Mouse (Mus musculus): ENCODE measurements at regions not wholly inside any gene's neighbourhood (a gene's known extent, or its start where the extent isn't known, plus 50 kb on each side); places are given as distances from the start of the nearest gene placed in this dataset.

DNA sequence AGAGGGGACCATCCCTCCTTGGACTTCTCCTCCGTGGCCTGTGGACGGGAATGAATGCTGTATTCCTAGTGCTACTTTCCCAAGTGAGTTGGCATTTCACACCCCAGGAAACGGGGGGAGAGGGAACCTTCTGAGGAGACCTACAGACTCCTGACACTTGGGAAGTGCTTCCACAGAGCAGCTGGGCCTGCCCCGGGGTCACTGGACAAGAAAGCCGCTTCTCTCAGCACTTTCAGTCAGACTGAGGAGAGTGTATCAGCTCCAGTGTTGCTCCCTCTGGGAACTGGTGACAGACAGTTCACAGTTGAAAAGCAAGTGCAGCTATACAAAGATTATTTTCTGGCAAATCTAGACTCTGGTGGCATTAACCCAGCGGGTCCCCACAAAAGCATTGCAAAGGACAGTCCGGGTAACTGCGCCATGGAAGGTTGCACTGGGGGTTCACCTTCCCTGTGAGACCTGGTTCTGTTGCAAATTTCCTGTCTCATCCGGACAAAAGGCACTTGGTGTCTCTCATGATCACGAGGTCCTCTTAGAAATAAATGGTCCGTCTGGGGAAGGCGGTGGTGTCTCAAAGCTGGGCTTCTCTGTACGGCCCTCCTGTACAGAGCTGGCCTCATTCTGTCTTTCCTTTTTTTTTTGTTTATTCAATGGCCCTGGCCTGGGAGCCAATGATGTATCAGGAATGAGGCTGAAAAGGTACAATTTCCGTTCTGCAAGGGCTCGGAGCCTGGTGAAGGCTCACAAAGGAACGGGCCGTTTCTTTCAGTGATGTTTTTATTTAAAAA, 207.1 kb downstream of the Snx10 start:
- Histone ChIP-seq H3K27ac (ENCODE audit: control insufficient read depth, low read depth, low read length) (no peak overlapping the region), H3K4me3 (ENCODE audit: control insufficient read depth in 1 of 2, insufficient read depth in 1 of 2, low read depth in 2 of 2, low read length in 2 of 2) (no peak overlapping the region), H3K9ac (ENCODE audit: control insufficient read depth, low read depth, low read length, poor library complexity, severe bottlenecking) (no peak overlapping the region), H3K4me1 (ENCODE audit: control insufficient read depth in 1 of 2, insufficient read depth in 2 of 2, low read length in 2 of 2) (no peaks in the 10 kb centered on the region), H3K9me3 (replicated peaks; ENCODE audit: insufficient read depth, low read length) (no peaks in the 10 kb centered on the region), H3K36me3 (ENCODE audit: control insufficient read depth in 1 of 2, insufficient read depth in 2 of 2, low read length in 2 of 2) (no peaks in the 10 kb centered on the region), H3K27me3 (ENCODE audit: control insufficient read depth in 1 of 2, insufficient read depth in 2 of 2, low read length in 2 of 2) (no peaks in the 10 kb centered on the region; a peak in 1 of 4 replicates), H3K79me2 (ENCODE audit: control insufficient read depth, insufficient read depth, low read length, poor library complexity) (no peaks in the 10 kb centered on the region)
- no peak for DNase-seq (ENCODE audit: low read depth, low spot score)
- no peak for TF ChIP-seq JUND (IDR thresholded peaks at IDR 0.05; ENCODE audit: low read depth, low read length)
- TF ChIP-seq E2F4 (IDR thresholded peaks at IDR 0.05; ENCODE audit: borderline replicate concordance, low read depth, low read length): no peak

DNA sequence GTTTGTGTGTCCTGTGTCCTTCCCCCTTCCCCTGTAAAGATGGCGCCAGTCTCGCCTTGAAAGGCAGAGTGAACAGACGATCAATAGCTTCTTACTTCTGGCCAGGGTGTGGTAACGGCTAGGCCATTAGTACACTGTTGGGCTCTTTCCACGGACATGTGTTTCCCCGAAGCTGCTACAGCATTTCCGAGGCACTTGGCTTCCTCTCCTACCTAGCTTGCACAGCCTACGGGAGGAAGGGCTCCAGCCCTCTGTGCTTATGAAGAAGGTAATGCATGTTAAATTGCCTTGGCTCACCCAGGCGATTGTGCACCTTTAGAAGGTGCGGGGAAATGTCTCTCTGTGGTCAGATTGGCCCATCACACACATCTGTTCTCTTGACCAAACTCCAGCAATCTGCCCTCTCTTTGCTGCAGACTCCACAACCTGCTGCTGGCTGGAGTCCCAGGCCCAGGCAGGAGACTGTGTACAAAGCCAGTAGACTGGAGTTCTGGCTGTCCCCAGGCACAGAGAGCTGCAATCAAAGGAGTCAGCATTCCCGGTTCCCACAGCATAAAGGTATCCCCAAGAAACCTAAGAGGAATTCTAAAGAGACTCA, 208.7 kb downstream of the Snx10 start:
- no peaks in the 10 kb centered on the region; a peak in 1 of 4 replicates for H3K27me3 ChIP-seq (ENCODE audit: control insufficient read depth in 1 of 2, insufficient read depth in 2 of 2, low read length in 2 of 2)
- no peaks in the 10 kb centered on the region for H3K79me2 ChIP-seq (ENCODE audit: control insufficient read depth, insufficient read depth, low read length, poor library complexity)
- H3K9me3 ChIP-seq (replicated peaks; ENCODE audit: insufficient read depth, low read length): no peaks in the 10 kb centered on the region
- H3K4me3 ChIP-seq (ENCODE audit: control insufficient read depth in 1 of 2, insufficient read depth in 1 of 2, low read depth in 2 of 2, low read length in 2 of 2): no peak overlapping the region
- DNase-seq (ENCODE audit: low read depth, low spot score): no peak
- no peak overlapping the region for H3K9ac ChIP-seq (ENCODE audit: control insufficient read depth, low read depth, low read length, poor library complexity, severe bottlenecking)
- H3K36me3 ChIP-seq (ENCODE audit: control insufficient read depth in 1 of 2, insufficient read depth in 2 of 2, low read length in 2 of 2): no peaks in the 10 kb centered on the region
- H3K27ac ChIP-seq (ENCODE audit: control insufficient read depth, low read depth, low read length): no peak overlapping the region
- no peaks in the 10 kb centered on the region for H3K4me1 ChIP-seq (ENCODE audit: control insufficient read depth in 1 of 2, insufficient read depth in 2 of 2, low read length in 2 of 2)
- TF ChIP-seq ZC3H11A (IDR thresholded peaks at IDR 0.05; ENCODE audit: low read depth, low read length): no peak
- no peak for TF ChIP-seq CHD2 (IDR thresholded peaks at IDR 0.05; ENCODE audit: low read length)
- TF ChIP-seq POLR2AphosphoS2 (IDR thresholded peaks at IDR 0.05; ENCODE audit: low read length): no peak
- no peak for TF ChIP-seq MAX (IDR thresholded peaks at IDR 0.05; ENCODE audit: low read length)

DNA sequence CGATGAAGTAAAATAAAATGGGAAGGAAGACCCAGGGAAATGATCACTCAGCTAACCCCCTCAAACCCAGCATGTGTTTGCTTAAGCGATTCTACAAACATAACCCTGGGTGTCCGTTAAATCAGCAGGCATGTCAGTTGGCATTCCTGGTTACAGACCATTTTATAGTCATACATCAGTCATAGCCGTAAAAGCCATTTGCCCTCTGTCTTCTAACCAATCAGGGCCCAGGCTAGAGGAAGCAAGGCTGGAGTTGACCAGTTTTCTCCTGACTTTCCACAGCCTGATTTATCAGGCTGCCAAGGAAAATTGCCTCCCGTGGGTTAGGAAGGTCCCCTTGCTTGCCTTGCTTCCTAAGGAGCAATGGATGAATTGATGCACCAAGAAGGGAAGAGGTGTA, 212.3 kb downstream of the Snx10 start:
- no peaks in the 10 kb centered on the region for H3K36me3 ChIP-seq (ENCODE audit: control insufficient read depth in 1 of 2, insufficient read depth in 2 of 2, low read length in 2 of 2)
- no peaks in the 10 kb centered on the region for H3K9me3 ChIP-seq (replicated peaks; ENCODE audit: insufficient read depth, low read length)
- H3K4me1 ChIP-seq (ENCODE audit: control insufficient read depth in 1 of 2, insufficient read depth in 2 of 2, low read length in 2 of 2): no peaks in the 10 kb centered on the region
- no peak overlapping the region for H3K27ac ChIP-seq (ENCODE audit: control insufficient read depth, low read depth, low read length)
- no peak overlapping the region for H3K4me3 ChIP-seq (ENCODE audit: control insufficient read depth in 1 of 2, insufficient read depth in 1 of 2, low read depth in 2 of 2, low read length in 2 of 2)
- H3K27me3 ChIP-seq (ENCODE audit: control insufficient read depth in 1 of 2, insufficient read depth in 2 of 2, low read length in 2 of 2): no peaks in the 10 kb centered on the region
- H3K79me2 ChIP-seq (ENCODE audit: control insufficient read depth, insufficient read depth, low read length, poor library complexity): no peaks in the 10 kb centered on the region
- no peak overlapping the region for H3K9ac ChIP-seq (ENCODE audit: control insufficient read depth, low read depth, low read length, poor library complexity, severe bottlenecking)
- no peak for DNase-seq (ENCODE audit: low read depth, low spot score)
- TF ChIP-seq MYC (IDR thresholded peaks at IDR 0.05; ENCODE audit: low read depth, low read length) (no peak), ZMIZ1 (IDR thresholded peaks at IDR 0.05; ENCODE audit: low read depth, low read length) (no peak), GABPA (IDR thresholded peaks at IDR 0.05; ENCODE audit: low read depth, low read length) (no peak), RAD21 (IDR thresholded peaks at IDR 0.05; ENCODE audit: low read depth, low read length) (no peak), ETS1 (IDR thresholded peaks at IDR 0.05; ENCODE audit: low read depth, low read length) (no peak), CHD1 (IDR thresholded peaks at IDR 0.05; ENCODE audit: low read depth, low read length) (no peak), ZNF384 (IDR thresholded peaks at IDR 0.05; ENCODE audit: low read depth, low read length) (no peak), RCOR1 (IDR thresholded peaks at IDR 0.05; ENCODE audit: low read depth, low read length) (no peak), ZKSCAN1 (IDR thresholded peaks at IDR 0.05; ENCODE audit: low read depth, low read length) (no peak), MXI1 (IDR thresholded peaks at IDR 0.05; ENCODE audit: low read depth, low read length) (no peak), BHLHE40 (IDR thresholded peaks at IDR 0.05; ENCODE audit: borderline replicate concordance, low read depth, low read length) (no peak), CTCF (IDR thresholded peaks at IDR 0.05 in 2 of 3, conservative IDR thresholded peaks at IDR 0.05 in 1 of 3; ENCODE audit: control insufficient read depth in 1 of 3, insufficient read depth in 1 of 3, low read depth in 2 of 3, low read length in 3 of 3, poor library complexity in 1 of 3, severe bottlenecking in 1 of 3) (no peak)
